Mouse (Mus musculus) kidney, adult 2 months (tissue): Measurements from ENCODE around the gene Tenm4.

Source experiments
- CTCF ChIP-seq: fragments of 200-500 bp; conservative IDR thresholded peaks from 2 replicates; pipeline ENCODE4 v1.5.1; 2011; ENCODE audit warnings: low read depth, mild to moderate bottlenecking, control low read depth, low read length, moderate library complexity, mixed read lengths; ENCODE audit not compliant: insufficient read depth, insufficient read length
- POLR2A ChIP-seq: fragments of 200-500 bp; IDR thresholded peaks from one replicate; pipeline ENCODE4 v1.6.1; 2011; ENCODE audit warnings: low read depth, low read length, control low read depth

DNA sequence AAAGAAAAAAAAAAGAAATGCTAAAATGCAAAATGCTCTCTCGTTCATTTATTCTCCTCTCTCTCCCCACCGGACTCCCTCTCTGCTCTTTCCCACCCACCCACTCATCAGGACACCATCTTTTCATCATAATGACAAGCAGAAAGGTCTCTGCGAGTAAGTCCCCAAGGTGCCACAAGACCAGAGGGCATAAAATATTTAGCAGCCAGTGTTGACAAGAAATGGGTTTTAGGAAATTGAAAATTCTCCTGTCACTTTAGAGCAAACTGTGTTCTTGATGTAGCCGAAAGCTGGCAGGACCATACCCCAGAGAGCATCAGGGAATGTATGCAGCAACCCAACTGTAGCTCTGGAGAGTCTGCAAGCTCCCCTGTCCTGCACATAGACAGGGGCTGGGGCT lies 700.0 kb downstream of the Tenm4 start:
- TF ChIP-seq POLR2A (no peak), CTCF (no peak)
